Mouse (Mus musculus) left cerebral cortex, adult 11 months (tissue): Measurements from ENCODE around the gene Fmo6.

Experiments
- DNase-seq: peaks from one replicate; pipeline ENCODE4 v3.0.0; 2022; ENCODE audit warnings: low spot score

Fmo6 gene

DNA sequence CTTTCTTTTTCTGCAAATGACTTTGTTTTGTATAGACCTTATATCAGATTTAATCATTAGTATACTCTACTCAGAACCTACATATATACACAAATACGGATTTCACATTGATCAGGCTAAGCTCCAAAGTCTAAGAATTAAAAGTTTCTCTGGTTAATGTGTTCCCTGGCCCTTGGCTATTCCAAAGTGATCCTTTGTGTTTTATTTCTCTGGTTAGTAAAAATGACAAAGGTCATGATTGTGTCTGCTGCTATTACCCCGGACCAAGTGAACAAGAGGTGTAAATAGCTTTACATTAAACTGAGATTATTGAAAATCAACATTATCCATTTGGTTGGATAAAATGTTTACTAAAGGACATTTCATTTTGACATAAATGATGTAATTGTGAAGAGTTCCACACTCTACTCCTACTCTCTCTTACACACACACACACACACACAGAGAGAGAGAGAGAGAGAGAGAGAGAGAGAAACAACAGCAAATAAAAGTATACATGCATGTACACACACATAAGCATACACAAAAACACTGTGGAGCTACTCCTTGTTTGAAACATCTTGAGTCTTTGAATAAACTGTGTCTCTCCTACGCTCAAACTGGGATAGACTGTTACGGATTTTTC lies 22.3 kb downstream of the Fmo6 start:
- no peak for DNase-seq

DNA sequence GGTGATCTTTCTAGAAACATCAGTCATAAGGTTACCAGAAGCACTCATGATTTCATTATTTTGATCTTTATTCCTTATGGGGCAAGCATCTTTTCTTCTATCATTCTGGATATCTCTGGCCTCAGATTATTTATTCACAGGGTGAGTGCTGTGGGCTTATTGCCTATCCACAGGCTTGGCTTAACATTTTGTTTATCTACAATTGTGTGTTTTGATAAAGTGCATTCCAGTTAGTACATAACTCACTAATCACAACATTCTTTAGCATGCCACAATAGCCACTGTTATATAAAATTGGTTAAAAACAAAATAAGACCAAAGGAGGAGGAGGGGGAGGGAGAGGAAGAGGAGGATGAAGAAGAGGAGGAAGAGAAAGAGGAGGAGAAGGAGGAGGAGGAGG lies 25.2 kb downstream of the Fmo6 start:
- DNase-seq = no peak

DNA sequence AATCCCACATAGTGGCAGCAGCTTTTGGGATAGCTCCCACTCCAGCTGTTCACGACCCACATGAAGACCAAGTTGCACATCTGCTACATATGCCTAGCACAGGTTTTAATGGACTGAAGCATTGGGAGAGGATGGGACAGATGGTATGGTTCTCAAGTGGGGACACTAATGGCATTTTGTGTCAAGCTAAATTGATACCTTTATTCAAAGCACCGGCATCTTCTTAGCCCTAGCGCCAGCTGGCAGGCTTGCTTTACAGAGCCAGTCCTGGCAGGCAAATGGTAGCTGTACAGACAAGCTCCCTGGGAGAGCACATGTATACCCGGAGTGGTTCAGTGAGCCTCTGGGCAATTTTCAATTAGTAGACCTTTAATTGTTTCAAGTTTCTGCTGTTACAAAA lies 35.4 kb downstream of the Fmo6 start:
- no peak for DNase-seq

DNA sequence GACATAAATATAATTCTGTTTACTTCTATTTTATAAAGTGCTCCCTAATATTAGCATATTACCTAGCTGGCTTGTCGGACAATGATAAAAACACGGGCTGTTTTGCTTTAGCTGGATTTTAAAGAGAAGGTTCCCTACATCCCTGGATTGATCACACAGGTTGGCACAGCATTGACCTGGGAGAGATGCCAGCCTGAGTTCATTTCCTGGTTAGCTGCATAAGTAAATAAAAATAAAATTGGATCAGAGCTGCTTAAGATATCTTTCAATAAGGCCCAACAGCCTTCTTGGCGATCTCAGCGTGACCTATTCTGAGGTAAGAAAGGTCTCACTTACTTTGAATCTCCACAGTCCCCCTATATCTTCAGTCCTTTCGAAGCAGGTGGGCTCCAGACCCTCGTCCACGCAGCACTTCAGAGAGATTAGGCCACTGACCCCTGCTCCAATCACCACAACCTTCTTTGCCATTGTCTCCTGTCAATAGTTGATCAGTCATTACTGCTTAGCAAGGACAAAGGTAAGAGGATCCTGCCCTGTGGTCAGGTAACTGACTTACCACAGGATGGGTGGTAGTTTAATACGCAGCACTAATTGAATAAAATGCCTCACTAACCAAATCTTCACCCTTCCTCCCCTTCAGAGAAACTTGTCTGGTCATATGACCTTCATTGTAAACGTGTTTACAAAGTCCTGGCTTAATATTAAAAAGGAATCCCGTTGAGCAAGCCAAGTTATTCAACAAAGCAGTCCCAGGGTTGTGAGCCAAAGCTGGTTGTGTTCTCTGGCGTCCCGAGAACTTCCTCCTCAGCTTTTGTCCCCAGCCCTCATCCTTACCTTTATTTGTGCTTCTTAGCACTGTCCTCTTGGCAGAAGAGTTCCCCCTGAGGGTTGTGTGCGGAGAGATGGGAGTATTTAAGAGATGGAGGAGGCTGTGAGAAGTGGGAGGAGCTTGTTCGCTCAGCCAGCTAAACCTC lies 39.2 kb downstream of the Fmo6 start, which contains the start of gene Fmo2:
Gene Fmo2 (minus strand): TSS at position 889 of the 974 bp plus-strand sequence.
- no peak for DNase-seq

DNA sequence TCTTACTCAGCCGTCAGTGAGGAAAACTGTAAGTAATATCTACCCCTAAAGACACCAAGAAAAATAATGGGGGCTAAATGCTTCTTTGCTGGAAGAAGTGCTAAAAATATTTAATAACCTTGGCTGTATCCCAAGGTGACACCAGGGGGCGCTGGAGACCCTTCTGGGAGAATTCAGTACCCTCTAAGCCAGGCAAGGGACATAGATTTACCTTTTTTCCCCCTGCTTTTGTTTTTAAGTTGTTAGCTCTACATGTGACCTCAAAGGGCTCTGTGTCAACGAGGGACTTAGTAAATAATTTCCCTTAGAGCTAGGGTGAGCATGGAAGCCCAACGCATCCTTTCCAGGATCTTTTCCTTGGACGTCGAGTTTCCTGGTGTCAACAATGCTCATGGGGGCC lies 41.4 kb downstream of the Fmo6 start:
- no peak for DNase-seq

DNA sequence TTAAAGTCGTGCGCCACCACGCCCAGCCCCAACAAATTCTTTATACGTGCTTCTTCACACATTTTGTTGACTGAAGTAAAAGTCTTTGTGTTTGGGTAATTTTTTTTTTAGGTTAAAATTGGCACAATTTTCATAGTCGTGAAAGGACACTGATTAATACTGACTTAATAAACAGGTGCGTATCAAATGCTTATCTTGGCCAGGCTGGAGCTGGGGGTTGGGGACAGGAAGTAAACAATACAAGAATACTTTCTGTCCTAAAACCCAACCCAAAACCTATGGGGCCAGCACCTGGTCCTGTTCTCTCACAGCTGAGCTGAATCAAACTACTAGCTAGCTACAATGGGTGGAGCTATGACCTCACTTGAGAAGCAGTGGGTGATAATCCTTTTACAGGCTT lies 44.3 kb downstream of the Fmo6 start:
- DNase-seq = no peak

DNA sequence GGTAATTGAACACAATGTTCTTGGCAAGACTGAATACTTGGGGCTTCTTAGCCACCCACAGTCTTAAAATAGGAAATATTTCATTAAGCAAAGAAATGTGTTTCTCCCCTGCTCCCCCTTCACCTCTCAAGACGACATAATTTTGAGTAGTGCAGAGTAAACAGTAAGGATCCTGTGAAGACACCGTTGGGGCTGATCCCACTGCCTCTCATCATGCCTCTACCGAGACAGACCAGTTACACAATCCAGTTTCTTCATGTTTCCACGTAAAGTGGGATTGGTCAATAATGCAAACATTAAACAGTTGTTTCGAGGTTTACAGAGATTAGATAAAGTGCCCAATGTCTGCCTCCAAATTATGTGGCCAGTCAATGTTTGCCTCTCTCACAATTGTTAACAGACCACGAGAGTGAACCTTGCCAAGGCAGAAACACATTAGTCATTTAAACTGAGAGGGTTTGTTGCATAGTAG lies 45.3 kb downstream of the Fmo6 start:
- DNase-seq = no peak

DNA sequence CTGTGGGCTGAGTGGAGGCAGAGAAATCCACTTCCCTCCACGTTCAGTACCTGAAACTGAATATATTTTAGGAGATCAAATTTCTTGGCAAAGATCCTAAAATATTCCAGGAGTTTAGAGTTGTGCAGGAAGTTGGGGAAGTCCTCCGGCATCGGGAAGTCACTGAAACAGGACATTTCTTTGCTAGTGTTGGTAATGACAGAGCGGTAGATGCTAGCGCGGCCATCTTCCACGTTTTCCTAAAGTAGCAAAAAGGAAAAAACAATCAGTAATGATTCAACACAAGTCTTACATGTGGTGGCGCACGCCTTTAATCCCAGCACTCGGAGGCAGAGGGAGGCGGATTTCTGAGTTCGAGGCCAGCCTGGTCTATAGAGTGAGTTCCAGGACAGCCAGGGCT lies 48.7 kb downstream of the Fmo6 start:
- DNase-seq = no peak

DNA sequence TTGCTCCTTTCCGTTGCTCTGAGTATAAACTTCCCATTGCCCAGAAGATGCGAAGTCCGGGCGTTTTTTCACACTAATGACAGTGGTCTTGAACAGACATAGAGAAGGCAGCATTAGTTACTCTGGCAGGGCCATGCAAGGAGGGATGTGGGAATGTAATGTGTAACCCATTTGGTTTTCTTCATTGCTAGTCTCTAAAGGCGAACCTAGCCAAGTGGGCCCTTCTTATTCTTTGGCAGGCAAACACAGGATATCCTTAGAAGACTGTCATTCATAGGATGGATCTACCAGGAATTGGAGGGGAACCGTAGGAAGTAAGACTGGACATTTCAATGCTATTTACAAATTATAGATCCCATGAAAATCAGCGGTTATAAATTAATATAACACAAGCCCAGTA lies 49.7 kb downstream of the Fmo6 start:
- DNase-seq = no peak

DNA sequence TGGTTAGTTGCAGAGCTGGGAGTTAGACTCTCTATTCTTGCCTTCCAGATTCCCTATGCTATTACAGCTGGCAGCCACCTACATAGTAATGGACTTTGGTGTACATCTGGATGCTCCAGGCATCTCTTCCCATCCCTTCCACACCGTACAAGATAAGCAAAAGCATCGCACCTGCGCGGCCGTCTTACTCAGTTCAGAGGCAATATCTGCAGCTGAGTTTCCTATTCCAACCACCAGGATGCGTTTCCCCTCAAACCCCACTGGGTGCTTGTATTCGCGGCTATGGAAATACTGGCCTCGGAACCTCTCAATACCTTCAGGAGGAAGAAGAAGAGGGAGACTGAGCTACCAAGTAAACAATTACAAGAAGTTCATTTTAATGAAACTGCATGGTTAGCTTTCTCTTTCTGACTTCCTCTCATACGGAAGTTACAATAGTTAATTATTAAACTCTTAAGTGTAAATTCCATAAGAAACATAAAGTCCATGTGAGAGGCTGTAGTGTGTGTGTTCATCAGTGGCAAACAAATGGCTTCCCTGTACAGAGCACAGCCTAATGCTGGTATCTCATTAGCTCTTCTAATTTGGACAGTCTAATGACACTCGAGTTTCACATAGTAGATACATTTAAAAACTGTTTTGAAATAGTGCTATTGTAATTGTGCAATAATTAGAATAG lies 51.0 kb downstream of the Fmo6 start:
- DNase-seq = no peak

DNA sequence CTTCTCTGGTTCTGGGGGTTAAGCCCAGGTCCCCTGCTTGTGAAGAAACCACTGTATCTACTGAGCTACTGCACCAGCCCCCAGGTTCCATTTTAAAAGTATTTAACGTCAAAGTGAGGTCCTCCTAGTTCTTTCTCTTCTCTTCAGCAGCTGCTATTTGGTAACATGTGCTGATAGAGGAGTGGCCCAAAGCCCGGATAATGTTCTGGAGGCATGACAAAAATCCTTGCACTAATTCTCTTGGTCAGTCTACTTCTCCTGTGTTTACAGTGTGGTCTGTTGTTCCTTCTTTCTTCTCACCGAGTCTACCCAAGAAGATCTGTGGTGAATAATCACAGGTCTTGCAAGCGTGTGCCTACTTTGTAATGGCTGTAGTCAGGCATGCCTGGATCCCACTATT lies 54.6 kb downstream of the Fmo6 start:
- DNase-seq = no peak

DNA sequence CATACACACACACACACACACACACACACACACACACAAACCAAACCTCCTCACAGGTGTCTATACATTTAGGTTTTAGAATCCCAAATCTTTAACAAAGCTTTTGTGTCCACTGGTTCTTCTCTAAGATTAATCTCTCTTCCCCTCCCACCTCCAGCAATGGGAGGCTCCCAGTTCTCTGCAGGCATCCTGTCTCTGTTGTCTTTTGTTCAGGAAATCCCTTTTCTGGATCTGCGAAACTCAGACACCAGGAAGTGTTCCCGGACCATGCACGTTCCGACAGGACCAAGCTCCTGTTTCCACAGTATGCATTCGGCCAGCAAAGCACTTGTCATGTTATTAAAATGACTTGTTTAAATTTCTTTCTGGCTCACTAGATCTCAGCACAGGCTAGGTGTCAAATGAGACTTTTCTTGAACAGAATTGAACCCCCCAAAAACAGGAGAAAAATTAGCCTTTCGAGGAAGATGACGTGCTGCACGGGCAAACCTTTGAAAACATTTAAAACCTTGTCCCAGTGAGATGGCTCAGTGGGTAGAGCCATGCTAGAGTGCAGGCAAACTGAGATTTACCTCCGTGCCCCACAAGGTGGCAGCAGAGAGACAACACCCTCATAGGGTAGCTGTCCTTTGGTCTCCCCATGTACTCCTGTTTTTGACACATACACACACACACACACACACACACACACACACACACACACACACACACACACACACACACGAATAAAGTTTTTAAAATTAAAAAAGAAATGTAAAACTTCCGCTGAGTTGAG lies 57.5 kb downstream of the Fmo6 start:
- DNase-seq = no peak

DNA sequence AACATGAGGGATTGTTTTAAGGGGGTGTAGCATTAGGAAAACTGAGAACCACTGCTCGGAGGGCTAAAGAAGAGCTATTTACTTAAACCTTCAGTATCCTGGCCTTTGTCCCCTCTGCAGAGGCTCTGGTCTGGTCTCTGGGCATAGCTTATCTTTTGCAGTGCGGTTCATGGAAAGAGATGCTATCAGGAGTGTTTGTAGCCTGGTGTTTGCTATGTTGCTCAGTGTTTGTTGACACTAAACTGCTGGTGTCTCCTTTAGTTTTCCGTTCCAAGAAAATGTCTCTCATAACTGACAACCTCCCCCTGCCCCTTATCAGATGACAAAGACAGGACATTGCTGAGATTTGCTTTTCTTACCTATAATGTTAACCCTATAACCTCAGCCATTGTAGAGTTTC lies 62.2 kb downstream of the Fmo6 start:
- no peak for DNase-seq

DNA sequence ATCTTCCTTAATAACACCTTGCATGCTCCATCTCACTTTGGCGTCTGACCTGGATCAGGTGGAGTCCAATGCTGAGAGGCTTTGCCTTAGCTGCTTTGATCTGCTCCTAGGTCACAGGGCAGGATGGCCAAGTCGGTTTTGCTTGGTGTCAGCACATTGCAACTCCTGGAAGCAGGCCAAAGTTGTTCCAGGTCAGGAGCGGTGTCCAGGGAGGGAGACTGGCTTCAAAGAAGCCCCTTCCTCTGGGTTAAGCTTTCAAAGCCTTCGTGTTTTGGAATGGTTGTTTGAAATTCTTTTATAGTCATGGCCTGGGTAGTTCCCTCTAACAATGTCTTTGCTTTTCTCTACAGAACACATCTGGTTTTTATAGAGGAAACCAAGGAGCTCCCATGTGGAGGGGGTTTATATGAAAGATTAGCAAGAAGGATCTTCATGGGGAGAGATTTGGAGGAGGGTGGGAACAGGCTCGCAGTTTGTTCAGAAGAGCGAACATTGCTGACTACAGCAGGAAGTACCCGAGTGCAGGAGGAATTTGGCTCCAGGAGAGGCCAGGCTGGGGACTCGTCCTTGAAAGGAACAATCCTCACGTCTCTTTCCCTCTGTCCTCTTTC lies 65.5 kb downstream of the Fmo6 start:
- DNase-seq = no peak

DNA sequence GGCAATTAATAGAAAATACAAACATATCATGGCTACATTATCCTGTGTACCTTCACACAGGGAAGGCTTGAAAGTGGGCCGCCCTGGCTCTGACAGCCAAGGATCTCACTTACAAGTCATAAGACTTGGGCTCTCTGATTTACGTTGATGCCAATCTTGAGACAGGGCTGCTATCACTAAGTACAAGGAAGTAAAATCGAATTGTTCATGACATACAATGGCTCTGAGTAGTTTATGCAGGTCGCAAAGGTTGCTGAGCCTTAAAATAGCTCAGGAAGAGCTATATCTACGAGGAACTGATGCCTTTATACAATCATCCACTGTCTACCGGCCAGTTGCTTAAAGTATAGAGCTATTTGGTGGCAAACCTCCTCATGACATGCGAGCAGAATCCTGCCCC lies 66.3 kb downstream of the Fmo6 start:
- no peak for DNase-seq

DNA sequence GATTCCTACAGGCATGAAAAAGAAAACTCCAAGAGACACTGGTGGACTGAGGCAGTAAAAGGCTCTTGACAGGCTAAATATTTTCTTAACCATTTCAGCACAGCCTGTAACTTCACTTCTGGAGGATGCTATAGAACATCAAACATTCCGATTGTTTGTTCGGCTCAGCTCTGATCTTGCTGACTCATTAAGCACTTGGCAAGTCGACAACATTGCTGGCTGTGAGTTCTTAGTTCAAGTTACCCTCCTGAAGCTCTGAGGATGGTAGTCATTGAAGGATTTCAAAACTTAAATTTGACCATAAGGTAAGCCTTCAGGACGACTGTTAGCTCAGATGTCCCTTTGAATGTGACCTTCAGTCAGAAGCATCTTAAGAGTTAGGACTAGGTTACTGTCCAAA lies 69.9 kb downstream of the Fmo6 start:
- DNase-seq = no peak
